Mouse (Mus musculus) limb, embryonic 14.5 days (tissue): ENCODE measurements around the gene Ghrhr. TPM values are rescaled to one million over a fixed set of nuclear protein-coding genes. Genes with fewer than 3 reads are reported as not detected.

ENCODE experiments used
- ATAC-seq: fragments of 200-750 bp; cut with Nextera tagmentation; 2 replicates; pipeline ENCODE4 v1.8.0; 2017; ENCODE audit warnings: low read depth, moderate number of reproducible peaks, moderate TSS enrichment; ENCODE audit not compliant: low FRiP score
- DNase-seq: peaks from one replicate; pipeline ENCODE4 v3.0.0-alpha.2; 2015; ENCODE audit warnings: low spot score
- H3K27ac ChIP-seq: fragments of 300-500 bp; sonication (generic); replicated peaks from 2 replicates; pipeline ENCODE4 v1.5.1; 2014; ENCODE audit warnings: low read depth, mild to moderate bottlenecking, low read length, moderate library complexity, mixed read lengths
- H3K27me3 ChIP-seq: fragments of 300-500 bp; sonication (generic); 2 replicates; pipeline ENCODE4 v1.6.1; 2014; ENCODE audit warnings: low read length, mixed read lengths; ENCODE audit not compliant: control insufficient read depth, insufficient read depth
- H3K36me3 ChIP-seq: fragments of 300-500 bp; sonication (generic); 2 replicates; pipeline ENCODE4 v1.6.1; 2014; ENCODE audit warnings: mild to moderate bottlenecking, low read length, moderate library complexity, mixed read lengths; ENCODE audit not compliant: control insufficient read depth, insufficient read depth
- H3K4me1 ChIP-seq: fragments of 300-500 bp; sonication (generic); 2 replicates; pipeline ENCODE4 v1.6.1; 2014; ENCODE audit warnings: antibody characterized with exemption, low read length, mixed read lengths; ENCODE audit not compliant: control insufficient read depth, insufficient read depth
- H3K4me2 ChIP-seq: fragments of 300-500 bp; sonication (generic); replicated peaks from 2 replicates; pipeline ENCODE4 v1.6.1; 2014; ENCODE audit warnings: low read depth, mild to moderate bottlenecking, low read length, moderate library complexity; ENCODE audit not compliant: severe bottlenecking
- H3K4me3 ChIP-seq: fragments of 300-500 bp; sonication (generic); replicated peaks from 2 replicates; pipeline ENCODE4 v1.5.1; 2014; ENCODE audit warnings: low read length
- H3K9ac ChIP-seq: fragments of 300-500 bp; sonication (generic); 2 replicates; pipeline ENCODE4 v1.6.1; 2014; ENCODE audit warnings: mild to moderate bottlenecking, low read depth, low read length, moderate library complexity; ENCODE audit not compliant: severe bottlenecking
- H3K9me3 ChIP-seq: fragments of 300-500 bp; sonication (generic); 2 replicates; pipeline ENCODE4 v1.6.1; 2016; ENCODE audit warnings: low read length; ENCODE audit not compliant: control insufficient read depth
- POLR2A ChIP-seq: fragments of 200-500 bp; IDR thresholded peaks from 2 replicates; pipeline ENCODE4 v1.8.0; 2012; ENCODE audit warnings: inconsistent platforms, mild to moderate bottlenecking, moderate library complexity, borderline replicate concordance; ENCODE audit not compliant: insufficient read depth, insufficient read length; ENCODE audit errors: extremely low read depth
- WGBS: fragments of 180-500 bp; shearing (Covaris S2); extraction: QIAGEN DNeasy Blood & Tissue Kit; methylation state at CpG from one replicate; pipeline ENCODE4 v1.1.7; 2014; 5-methylcytosine and 5-hydroxymethylcytosine counted together
- polyA plus RNA-seq, 2 experiments: library from polyadenylated mRNA; depleted of rRNA in 1 of 2; stranded (reverse) in 1 of 2; unstranded in 1 of 2; fragments of >200 nt; fragmentation: Nextera tagmentation in 1 of 2; extraction: Ambion mirVana in 1 of 2; gene quantifications; 2 replicates each; pipeline versions ENCODE4 v1.2.1 to v1.2.3; 2012 to 2014

The Ghrhr gene
- polyA plus RNA-seq, 2 experiments: not detected

DNA sequence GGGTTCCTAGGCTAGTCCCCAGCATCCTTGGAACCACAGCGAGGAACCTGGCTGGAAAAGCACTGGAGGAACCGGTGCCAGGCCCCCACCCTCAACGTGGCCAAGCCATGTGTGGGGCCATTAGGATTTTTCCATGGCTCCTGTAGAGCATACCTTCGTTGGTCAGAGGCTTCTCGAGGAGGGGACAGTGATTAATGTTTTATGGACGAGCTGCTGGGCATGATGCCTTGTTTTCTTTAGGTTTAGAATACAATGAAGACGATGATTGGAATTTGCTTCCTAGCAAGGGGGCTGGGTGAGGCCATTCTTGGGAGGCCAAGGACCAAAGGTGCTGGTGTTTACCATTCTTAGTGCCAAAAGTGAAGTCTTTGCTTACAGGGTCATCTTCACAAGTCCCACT, 24.4 kb upstream of the Ghrhr start:
- Histone ChIP-seq H3K9ac (no peak overlapping the region), H3K4me2 (no peak overlapping the region), H3K9me3 (no peaks in the 10 kb centered on the region), H3K4me1 (no peaks in the 10 kb centered on the region), H3K27ac (no peak overlapping the region), H3K4me3 (no peak overlapping the region), H3K27me3 (no peaks in the 10 kb centered on the region), H3K36me3 (0 out of 2 replicates have a peak, but pooled peaks cover 3% of the 10 kb centered on the region)
- TF ChIP-seq POLR2A: no peak
- DNase-seq (no peak), ATAC-seq (no peak)
- 67% methylated on average over 7 of the region's 7 CpGs for WGBS

DNA sequence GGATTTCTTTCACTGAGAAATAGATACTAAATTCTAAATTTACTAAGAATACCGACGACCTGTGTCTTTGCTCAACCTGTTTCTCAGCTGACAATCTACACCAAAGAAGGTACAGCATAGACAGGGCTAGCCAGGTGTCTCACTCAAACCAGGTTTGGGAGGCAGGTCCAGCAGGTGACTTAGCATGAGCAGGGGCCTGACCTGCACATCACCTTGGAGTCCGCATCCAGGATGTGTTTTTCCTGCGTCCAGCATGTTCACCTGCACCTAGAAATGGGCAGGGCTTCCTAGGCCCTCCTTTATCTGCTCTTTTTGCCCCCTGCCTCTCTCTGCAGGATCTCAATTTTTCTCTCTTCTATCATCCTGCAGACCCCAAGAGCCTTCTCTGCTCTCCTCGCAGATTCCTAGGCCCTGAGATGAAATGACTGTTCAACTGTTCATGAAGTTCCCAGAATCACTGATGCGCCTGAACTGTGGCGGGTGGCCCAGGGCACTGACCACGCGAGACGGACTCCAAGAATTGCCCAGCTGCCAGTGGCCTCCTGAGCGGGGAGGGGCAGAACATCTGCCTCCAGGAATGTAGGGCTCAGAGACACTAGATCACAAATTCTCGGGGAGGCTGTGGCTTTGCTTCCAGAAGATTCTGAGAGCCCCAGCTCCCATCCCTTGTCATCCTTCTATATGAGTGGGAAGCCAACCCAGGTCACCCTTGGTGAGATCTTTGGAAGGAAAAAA, 22.2 kb upstream of the Ghrhr start:
- no peak overlapping the region for H3K4me2 ChIP-seq
- H3K4me3 ChIP-seq: no peak overlapping the region
- H3K9me3 ChIP-seq: no peaks in the 10 kb centered on the region
- no peak for DNase-seq
- no peak overlapping the region for H3K9ac ChIP-seq
- no peaks in the 10 kb centered on the region for H3K27me3 ChIP-seq
- WGBS: 79% methylated on average over 12 of the region's 12 CpGs
- ATAC-seq: no peak
- H3K27ac ChIP-seq: no peak overlapping the region
- no peaks in the 10 kb centered on the region for H3K4me1 ChIP-seq
- no peak for TF ChIP-seq POLR2A
- no peaks in the 10 kb centered on the region for H3K36me3 ChIP-seq

DNA sequence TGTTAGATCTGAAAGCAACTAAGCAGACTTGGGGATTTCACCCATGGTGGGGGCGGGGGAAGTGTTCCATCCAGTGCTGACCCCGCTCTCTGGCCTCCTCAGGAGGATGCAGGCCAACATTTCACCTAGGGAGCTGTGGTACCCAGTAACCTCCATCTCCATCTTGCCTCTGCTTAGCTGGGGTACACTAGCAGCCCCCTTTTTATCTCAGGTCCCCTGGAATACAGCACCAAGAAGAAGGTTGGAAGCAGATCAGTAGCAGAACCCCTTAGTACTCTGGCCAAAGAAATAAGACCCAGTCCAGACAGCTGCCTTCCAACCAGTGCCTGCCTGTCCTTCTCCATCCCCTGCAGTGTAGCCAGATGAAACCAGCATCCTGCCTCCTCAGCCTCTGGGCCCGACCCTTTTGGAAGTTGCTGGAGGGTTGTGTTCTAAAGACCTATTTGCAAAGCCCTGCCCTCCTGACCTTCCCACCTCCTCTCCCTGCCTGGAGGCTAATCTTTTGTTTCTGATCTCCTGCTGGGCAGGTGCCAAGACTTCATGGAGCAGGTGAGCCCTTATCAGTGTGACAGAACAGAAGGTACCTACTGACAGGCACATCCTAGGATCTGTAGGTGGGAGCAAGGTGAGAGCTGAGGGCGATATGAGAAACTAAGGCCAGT, 21.5 kb upstream of the Ghrhr start:
- Histone ChIP-seq H3K4me2 (no peak overlapping the region), H3K4me1 (no peaks in the 10 kb centered on the region), H3K36me3 (no peaks in the 10 kb centered on the region), H3K9me3 (no peaks in the 10 kb centered on the region), H3K27me3 (no peaks in the 10 kb centered on the region), H3K27ac (no peak overlapping the region), H3K9ac (no peak overlapping the region), H3K4me3 (no peak overlapping the region)
- 70% methylated on average over 4 of the region's 4 CpGs for WGBS
- no peak for DNase-seq
- ATAC-seq: no peak
- TF ChIP-seq POLR2A: no peak

DNA sequence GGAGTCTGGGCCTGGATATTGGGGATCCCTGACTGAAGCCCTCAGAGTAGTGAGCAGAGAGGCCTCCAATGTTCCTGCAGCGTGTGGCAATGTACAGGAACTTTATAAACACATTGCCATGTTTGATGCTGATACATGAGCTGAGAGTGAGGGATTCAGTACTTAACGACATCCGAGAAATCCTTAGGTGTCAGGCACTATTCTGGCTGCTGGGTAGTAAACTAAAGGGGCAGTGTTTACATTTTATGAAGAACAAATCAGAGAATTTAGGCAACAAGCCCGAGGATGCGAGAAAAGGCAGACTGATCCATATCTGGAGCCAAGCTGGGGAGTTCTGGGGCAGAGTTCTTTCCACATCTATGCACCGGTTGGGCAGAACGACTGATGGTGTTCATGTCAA, 20.5 kb upstream of the Ghrhr start:
- H3K27ac ChIP-seq: no peak overlapping the region
- no peaks in the 10 kb centered on the region for H3K36me3 ChIP-seq
- WGBS: 71% methylated on average over 7 of the region's 7 CpGs
- no peaks in the 10 kb centered on the region for H3K27me3 ChIP-seq
- no peaks in the 10 kb centered on the region for H3K9me3 ChIP-seq
- ATAC-seq (no peak), DNase-seq (no peak)
- no peak overlapping the region for H3K4me2 ChIP-seq
- no peak overlapping the region for H3K9ac ChIP-seq
- TF ChIP-seq POLR2A: no peak
- H3K4me1 ChIP-seq: no peaks in the 10 kb centered on the region
- no peak overlapping the region for H3K4me3 ChIP-seq

DNA sequence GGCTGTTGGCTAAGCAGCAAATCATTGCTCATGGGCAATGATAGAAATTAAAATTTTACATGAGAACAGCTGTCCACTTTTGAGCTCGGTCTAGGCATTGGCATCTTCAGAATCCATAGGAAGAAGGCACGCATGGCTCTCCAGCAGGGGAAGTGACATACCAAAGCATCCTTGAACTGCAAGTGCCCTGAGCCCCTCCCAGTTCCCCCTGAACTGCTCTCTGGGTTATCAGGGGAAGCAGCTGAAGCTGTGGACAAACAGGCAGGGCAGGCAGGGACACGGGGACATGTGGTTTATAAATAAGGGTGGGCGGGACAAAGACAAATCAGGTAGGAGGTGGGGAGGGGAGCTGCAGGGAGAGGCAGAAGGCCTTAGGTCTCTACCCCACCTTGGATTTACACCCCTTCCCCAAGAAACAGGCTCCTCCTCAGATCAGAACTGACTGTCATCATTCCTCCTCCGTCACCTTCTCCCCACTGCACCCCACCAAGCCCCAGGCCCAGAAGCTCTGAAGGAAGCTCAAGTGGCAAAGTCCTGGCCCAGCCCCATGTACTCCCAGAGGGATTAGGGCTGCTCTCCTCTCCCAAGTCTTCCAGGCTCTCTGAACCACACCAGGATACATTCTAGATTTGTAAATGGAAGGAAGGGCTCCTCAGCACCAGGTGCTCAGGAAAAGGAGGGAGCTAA, 19.9 kb upstream of the Ghrhr start:
- WGBS: 58% methylated on average over 5 of the region's 5 CpGs
- no peak for DNase-seq
- no peak overlapping the region for H3K4me3 ChIP-seq
- H3K4me1 ChIP-seq: no peaks in the 10 kb centered on the region
- no peaks in the 10 kb centered on the region for H3K36me3 ChIP-seq
- TF ChIP-seq POLR2A: no peak
- no peaks in the 10 kb centered on the region for H3K27me3 ChIP-seq
- no peak overlapping the region for H3K4me2 ChIP-seq
- no peaks in the 10 kb centered on the region for H3K9me3 ChIP-seq
- no peak overlapping the region for H3K9ac ChIP-seq
- no peak for ATAC-seq
- H3K27ac ChIP-seq: no peak overlapping the region
